ENCODE assay signal across 9 mouse cellular contexts in the genomic region with DNA sequence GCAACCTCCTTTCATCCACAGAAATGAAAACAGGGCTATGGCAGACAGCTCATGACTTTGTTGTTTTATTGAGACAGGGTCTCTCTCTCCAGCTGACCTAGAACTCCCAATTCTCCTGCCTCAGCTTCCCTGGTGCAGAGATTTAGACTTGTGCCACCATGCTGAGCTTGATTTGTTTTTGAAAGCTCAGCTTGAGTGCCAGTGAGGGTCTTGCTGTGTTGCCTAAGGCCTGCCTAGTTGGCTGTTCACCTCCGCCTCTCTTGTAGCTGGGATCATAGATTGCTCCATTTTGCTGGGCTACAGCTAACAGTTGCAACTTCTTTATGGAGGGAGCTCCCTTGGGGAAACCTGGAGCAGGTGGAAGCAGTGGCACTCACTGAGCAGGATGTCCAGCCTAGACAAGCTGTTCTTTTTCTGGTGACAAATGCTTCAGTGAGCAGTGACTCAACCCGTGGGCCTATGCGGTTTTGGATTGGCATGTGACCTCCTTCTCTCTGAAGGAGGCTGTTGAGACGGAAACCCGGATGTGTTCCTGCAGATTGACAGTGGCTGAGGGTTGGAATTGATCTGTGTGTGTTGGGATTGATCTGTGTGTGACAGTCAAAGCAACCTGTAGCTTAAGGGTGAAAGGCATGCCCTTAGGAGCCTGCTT.
A peak's percentile ranks its signal among the peaks of the same experiment; 100 is the strongest.
DNase-seq lines count a peak whose midpoint lies in the region; ATAC-seq lines count a peak whose summit lies in the region.
"Had no signal": no experiment of that assay in that cellular context is flagged by ENCODE, and none has a peak within 500 bp of the region (broad histone marks: within the 10 kb centered on the region; RNA-seq: fewer than 3 reads in every experiment).

No protein-coding gene starts in this region.

- H3K4me1 ChIP-seq in heart, embryonic 14.5 days (ENCODE audit: control insufficient read depth in 2 of 2, insufficient read depth in 2 of 2, low read length in 2 of 2) = peaks cover 0 to 3% of the 10 kb centered on the region in 2 experiments; a peak in 1 of 4 replicates
- H3K4me1 ChIP-seq in hindbrain, embryonic 11.5 days (replicated peaks; ENCODE audit: control insufficient read depth, insufficient read depth, low read length) = 0 out of 2 replicates have a peak, but pooled peaks cover 3% of the 10 kb centered on the region

- H3K9ac ChIP-seq in heart, embryonic 14.5 days (ENCODE audit: low read length) = no peak overlapping the region
- H3K9ac ChIP-seq in hindbrain, embryonic 11.5 days (ENCODE audit: low read depth, low read length) = no peak overlapping the region

- ATAC-seq in heart, embryonic 14.5 days (ENCODE audit: insufficient number of reproducible peaks, insufficient read depth, low FRiP score, low read depth) = no peak
- peak; percentile 58; the same call in 1 of the 2 replicates for ATAC-seq in hindbrain, embryonic 11.5 days (ENCODE audit: low FRiP score)
- peak; percentile 72; the same call in 1 of the 2 replicates for ATAC-seq in neutrophil, adult 5-6 weeks (ENCODE audit: extremely low read depth, insufficient number of reproducible peaks, low FRiP score, poor library complexity, severe bottlenecking)

- no peaks in the 10 kb centered on the region for H3K9me3 ChIP-seq in heart, embryonic 14.5 days (ENCODE audit: control insufficient read depth, low read length)
- no peaks in the 10 kb centered on the region for H3K9me3 ChIP-seq in hindbrain, embryonic 11.5 days (ENCODE audit: control insufficient read depth, low read length)
- H3K9me3 ChIP-seq: heart, embryonic 15.5 days had no signal

- no peaks in the 10 kb centered on the region for H3K36me3 ChIP-seq in heart, embryonic 14.5 days (ENCODE audit: control insufficient read depth, insufficient read depth, low read length)
- no peaks in the 10 kb centered on the region for H3K36me3 ChIP-seq in hindbrain, embryonic 11.5 days (ENCODE audit: control insufficient read depth, insufficient read depth, low read length)
- H3K36me3 ChIP-seq: heart, embryonic 15.5 days had no signal

- peak overlapping the region; percentile 96 for H3K4me2 ChIP-seq in heart, embryonic 14.5 days (ENCODE audit: low read length)
- peak overlapping the region; percentile 66 for H3K4me2 ChIP-seq in hindbrain, embryonic 11.5 days (replicated peaks; ENCODE audit: low read depth, low read length)

- no peak for DNase-seq in heart, postnatal 4 days
- peak; percentile 62 for DNase-seq in A20 (ENCODE audit: low read depth, low spot score)
- DNase-seq in cerebellum, adult 9-10 months = peak; percentile 58
- DNase-seq in hindbrain, embryonic 11.5 days (ENCODE audit: low spot score) = no peak
- no peak for DNase-seq in frontal cortex, postnatal 14 days (ENCODE audit: low spot score in 2 of 2)
- no peak for DNase-seq in lung, postnatal 14 days

- WGBS in heart, embryonic 14.5 days = 46% methylated on average over 5 of the region's 5 CpGs
- WGBS in hindbrain, embryonic 11.5 days = 42% methylated on average over 5 of the region's 5 CpGs

- no peaks in the 10 kb centered on the region for H3K27me3 ChIP-seq in heart, embryonic 14.5 days (ENCODE audit: control insufficient read depth, insufficient read depth, low read length)
- no peaks in the 10 kb centered on the region for H3K27me3 ChIP-seq in hindbrain, embryonic 11.5 days (ENCODE audit: control insufficient read depth, insufficient read depth, low read length)

- H3K27ac ChIP-seq in heart, embryonic 14.5 days (replicated peaks in 1 of 2; ENCODE audit: control insufficient read depth in 1 of 2, insufficient read depth in 1 of 2, low read depth in 2 of 2, low read length in 2 of 2) = no peak overlapping the region
- H3K27ac ChIP-seq in hindbrain, embryonic 11.5 days (ENCODE audit: low read depth, low read length) = no peak overlapping the region
- H3K27ac ChIP-seq: heart, embryonic 15.5 days had no signal

- no peak overlapping the region for H3K4me3 ChIP-seq in heart, embryonic 14.5 days (ENCODE audit: control insufficient read depth in 1 of 2, insufficient read depth in 1 of 2, low read depth in 1 of 2, low read length in 2 of 2)
- H3K4me3 ChIP-seq in hindbrain, embryonic 11.5 days (ENCODE audit: low read depth, low read length) = no peak overlapping the region

Comparison
In these comparisons a context has a peak if more than half of its experiments do, and no peak if none do; other contexts are left out.
1. DNase-seq: peak in A20 (single experiment) and cerebellum, adult 9-10 months (single experiment); none in heart, postnatal 4 days (single experiment), hindbrain, embryonic 11.5 days (single experiment), frontal cortex, postnatal 14 days (0 of 2) and lung, postnatal 14 days (single experiment).